Mouse (Mus musculus) stomach, embryonic 16.5 days (tissue): ENCODE data around the gene Drc3. TPM values are rescaled to one million over a fixed set of nuclear protein-coding genes. Genes with fewer than 3 reads are reported as not detected.

Experiments used
- ATAC-seq: fragments of 200-750 bp; cut with Nextera tagmentation; 2 replicates; pipeline ENCODE4 v1.8.0; 2017; ENCODE audit warnings: moderate number of reproducible peaks, moderate TSS enrichment; ENCODE audit not compliant: insufficient read depth, low FRiP score
- H3K27ac ChIP-seq: fragments of 300-500 bp; sonication (generic); 2 replicates; pipeline ENCODE4 v1.5.1; 2014; ENCODE audit warnings: low read length
- H3K27me3 ChIP-seq: fragments of 300-500 bp; sonication (generic); 2 replicates; pipeline ENCODE4 v1.6.1; 2014; ENCODE audit warnings: low read length, control low read depth, mixed read lengths; ENCODE audit not compliant: control insufficient read depth, insufficient read depth
- H3K36me3 ChIP-seq: fragments of 300-500 bp; sonication (generic); 2 replicates; pipeline ENCODE4 v1.6.1; 2014; ENCODE audit warnings: low read length; ENCODE audit not compliant: control insufficient read depth, insufficient read depth
- H3K4me1 ChIP-seq: fragments of 300-500 bp; sonication (generic); 2 replicates; pipeline ENCODE4 v1.6.1; 2014; ENCODE audit warnings: low read length, control low read depth, mixed read lengths; ENCODE audit not compliant: control insufficient read depth, insufficient read depth
- H3K4me2 ChIP-seq: fragments of 300-500 bp; sonication (generic); 2 replicates; pipeline ENCODE4 v1.6.1; 2014; ENCODE audit warnings: low read depth, low read length, mixed read lengths
- H3K4me3 ChIP-seq: fragments of 300-500 bp; sonication (generic); replicated peaks from 2 replicates; pipeline ENCODE4 v1.5.1; 2014; ENCODE audit warnings: mild to moderate bottlenecking, low read length
- H3K9ac ChIP-seq: fragments of 300-500 bp; sonication (generic); 2 replicates; pipeline ENCODE4 v1.6.1; 2014; ENCODE audit warnings: low read length
- H3K9me3 ChIP-seq: fragments of 300-500 bp; sonication (generic); replicated peaks from 2 replicates; pipeline ENCODE4 v1.6.1; 2016; ENCODE audit warnings: low read length, control low read depth; ENCODE audit not compliant: control insufficient read depth
- WGBS: fragments of 180-500 bp; shearing (Covaris S2); extraction: QIAGEN DNeasy Blood & Tissue Kit; methylation state at CpG from one replicate; pipeline ENCODE4 v1.1.7; 2014; 5-methylcytosine and 5-hydroxymethylcytosine counted together
- polyA plus RNA-seq: library from polyadenylated mRNA; unstranded; fragments of >200 nt; fragmentation: Nextera tagmentation; extraction: Ambion mirVana; gene quantifications from 2 replicates; pipeline ENCODE4 v1.2.1, GENCODE M21; 2015

Drc3 gene
- polyA plus RNA-seq, 1 experiment from 2014 or later = 1.4 TPM

GRCm38 (mm10) chr11:60442896-60443295 lies 89.8 kb downstream of the Drc3 start:
- 87% methylated on average over 6 of the region's 6 CpGs for WGBS
- Histone ChIP-seq H3K9ac (no peak overlapping the region), H3K27ac (no peak overlapping the region), H3K9me3 (no peaks in the 10 kb centered on the region), H3K27me3 (no peaks in the 10 kb centered on the region), H3K4me3 (no peak overlapping the region), H3K4me1 (no peaks in the 10 kb centered on the region), H3K36me3 (peaks cover 6% of the 10 kb centered on the region; the same call in 1 of the 2 replicates), H3K4me2 (no peak overlapping the region)
- ATAC-seq = no peak

Other genes starting within 250 kb of the Drc3 start
- gene Rai1, start 248.3 kb upstream of the Drc3 start, polyA plus RNA-seq = 13.9 and 16.1 TPM in 2 replicates
- gene Srebf1, start 130.7 kb upstream of the Drc3 start, polyA plus RNA-seq = 63.4 and 69.8 TPM in 2 replicates
- 29.9 and 35.8 TPM in 2 replicates for gene Tom1l2, start 424 bp upstream of the Drc3 start, polyA plus RNA-seq
- gene Gid4, start 63.8 kb downstream of the Drc3 start, polyA plus RNA-seq = 20.0 and 21.2 TPM in 2 replicates
- gene Atpaf2, start 65.1 kb downstream of the Drc3 start, polyA plus RNA-seq = 51.2 and 52.6 TPM in 2 replicates
- gene Drg2, start 101.3 kb downstream of the Drc3 start, polyA plus RNA-seq = 84.7 and 92.2 TPM in 2 replicates
- gene Myo15, start 116.0 kb downstream of the Drc3 start, polyA plus RNA-seq = 0.10 and 0.19 TPM in 2 replicates
- gene Alkbh5, start 183.1 kb downstream of the Drc3 start, polyA plus RNA-seq = 26.3 and 26.7 TPM in 2 replicates